Mouse (Mus musculus) kidney, adult 2 months (tissue): ENCODE data around the gene Ptprg.

Experiments used
- CTCF ChIP-seq: fragments of 200-500 bp; conservative IDR thresholded peaks from 2 replicates; pipeline ENCODE4 v1.5.1; 2011; ENCODE audit warnings: low read depth, mild to moderate bottlenecking, control low read depth, low read length, moderate library complexity, mixed read lengths; ENCODE audit not compliant: insufficient read depth, insufficient read length
- POLR2A ChIP-seq: fragments of 200-500 bp; IDR thresholded peaks from one replicate; pipeline ENCODE4 v1.6.1; 2011; ENCODE audit warnings: low read depth, low read length, control low read depth

DNA sequence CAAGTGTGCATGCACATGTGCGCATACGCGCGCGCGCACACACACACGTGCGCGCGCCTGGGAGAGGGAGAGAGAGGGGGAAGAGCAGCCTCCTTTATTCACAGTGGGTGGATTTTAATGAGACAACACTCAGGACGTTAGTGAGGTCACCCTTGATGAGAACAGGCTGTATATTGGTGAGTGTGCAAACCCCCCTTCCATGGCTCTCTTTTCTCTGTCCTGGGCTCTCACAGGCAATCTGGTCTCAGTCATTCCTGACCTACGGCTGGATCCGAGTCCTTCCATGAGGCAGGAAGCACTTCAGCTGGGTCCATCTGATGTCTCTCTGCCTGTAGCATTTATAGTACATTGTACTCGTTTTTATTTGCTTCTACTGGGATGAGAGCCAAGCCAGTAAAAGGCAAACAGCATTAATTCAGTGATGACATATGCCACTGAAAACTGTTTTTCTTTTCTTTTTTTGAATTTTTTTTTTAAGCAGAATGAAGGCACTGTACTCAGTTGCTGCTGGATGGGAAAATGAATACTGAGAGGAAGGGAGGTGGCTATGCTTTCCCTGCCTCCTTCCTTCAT lies 608.5 kb downstream of the Ptprg start:
- TF ChIP-seq POLR2A (no peak), CTCF (no peak)
